Mouse (Mus musculus): ENCODE data around the gene Dlg2.

Gene Dlg2

DNA sequence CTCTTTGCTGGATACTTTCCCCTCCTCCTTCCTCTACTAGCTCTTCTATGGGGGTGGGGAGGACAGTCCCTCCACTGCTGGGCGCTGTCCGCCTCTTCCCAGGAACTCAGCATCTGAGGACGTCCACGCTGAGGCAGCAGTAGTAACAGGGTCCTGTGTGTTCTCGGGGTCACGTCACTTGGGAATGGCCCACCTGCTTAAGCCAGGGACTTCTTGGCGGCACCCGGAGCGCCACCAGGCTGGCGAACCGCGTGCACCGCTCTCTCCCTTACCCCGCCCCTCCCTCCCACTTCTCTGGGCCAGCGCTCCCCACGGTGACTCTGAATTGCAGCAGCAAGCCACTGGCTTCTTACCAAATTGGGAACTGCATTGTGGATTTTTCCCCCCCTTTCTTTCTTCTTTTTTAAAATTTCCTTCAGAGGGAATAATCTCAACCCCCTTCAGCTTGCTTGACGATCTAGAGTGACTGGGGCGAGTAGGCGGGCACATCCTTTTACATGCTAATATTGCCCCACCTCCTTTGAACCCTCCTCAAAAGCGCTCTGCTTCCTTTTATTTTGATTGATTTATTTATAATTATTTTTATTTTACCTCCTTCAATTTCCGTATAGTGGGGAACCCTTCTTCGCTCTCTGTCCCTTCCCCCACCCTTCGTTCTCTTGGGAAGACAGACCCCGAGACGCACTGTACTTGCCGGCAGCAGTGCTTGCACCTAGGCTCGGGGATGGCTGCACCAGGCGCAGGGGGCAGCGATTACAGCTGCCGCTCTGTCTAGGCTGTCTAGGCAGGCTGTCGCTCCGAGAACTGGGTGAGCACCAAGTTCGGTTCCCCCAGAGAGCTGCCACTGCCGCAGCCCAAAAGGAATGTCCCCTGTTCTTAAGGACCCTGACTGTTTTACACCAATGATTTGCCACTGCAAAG is 785.8 kb downstream of the Dlg2 start:
- peak; percentile 18 for DNase-seq (ENCODE audit: low read depth, low spot score)

DNA sequence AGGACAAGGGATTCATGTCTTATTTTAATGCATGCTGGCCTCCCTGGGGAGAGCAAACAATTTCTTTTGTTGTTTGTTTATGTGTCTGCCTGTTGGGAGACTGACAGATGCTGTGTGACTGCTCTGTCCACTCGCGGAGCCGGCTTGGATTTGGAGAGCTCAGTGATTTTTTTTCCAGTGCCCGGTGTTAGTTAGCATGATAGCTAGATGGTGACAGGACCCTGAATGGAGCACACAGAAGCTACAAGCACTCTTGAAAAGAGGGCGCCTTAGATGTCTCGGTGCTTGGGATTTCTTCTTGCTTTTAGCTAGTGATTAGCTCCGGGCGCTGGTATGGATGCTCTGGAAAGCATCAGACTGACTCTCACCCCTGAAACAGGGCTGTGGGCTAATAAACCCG is 786.5 kb downstream of the Dlg2 start:
- DNase-seq (ENCODE audit: low read depth, low spot score): no peak

DNA sequence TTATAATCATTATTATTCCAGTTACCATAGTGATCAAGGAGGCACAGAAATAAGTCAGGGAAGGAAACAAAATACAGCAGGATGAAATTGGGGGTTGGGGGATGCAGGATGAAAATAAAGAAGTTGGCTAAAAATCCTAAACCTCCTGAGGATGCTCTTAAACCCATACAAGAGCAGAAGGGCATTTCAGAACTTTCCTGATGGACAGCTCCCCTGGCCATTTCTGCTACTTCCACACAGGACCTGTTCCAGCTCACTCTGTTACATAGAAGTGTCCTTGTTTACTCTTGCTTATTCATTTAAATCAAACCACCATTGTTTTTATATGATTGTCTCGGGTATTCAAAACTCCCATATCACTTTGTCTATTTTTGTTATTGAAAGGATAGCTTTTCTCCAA is 791.3 kb downstream of the Dlg2 start:
- DNase-seq (ENCODE audit: low read depth, low spot score): no peak

DNA sequence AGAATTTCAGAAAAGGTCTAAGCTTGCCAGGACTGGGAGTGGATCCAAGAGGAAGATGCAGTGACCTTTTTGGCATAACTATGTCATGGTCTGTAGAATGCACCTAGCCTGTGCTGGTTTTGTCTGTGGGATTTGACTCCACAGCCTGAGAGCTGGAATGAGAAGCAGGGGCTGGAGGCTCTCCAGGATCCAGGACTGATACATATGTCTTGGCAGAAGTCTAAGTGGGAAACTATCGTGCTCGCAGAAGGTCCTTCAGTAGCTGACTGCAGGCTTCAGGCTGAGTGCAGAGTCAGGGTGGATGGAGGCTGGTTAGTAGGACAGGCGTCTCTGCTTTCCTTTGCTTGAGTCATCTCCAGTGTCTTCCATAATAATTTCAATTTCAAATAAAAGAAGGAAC is 807.7 kb downstream of the Dlg2 start:
- DNase-seq (ENCODE audit: low read depth, low spot score): no peak

- DNase-seq (ENCODE audit: low read depth, low spot score): peak; percentile 8
These were observed 811.9 kb downstream of the Dlg2 start for GRCm38 (mm10) chr7:91288324-91288723.

- no peak for DNase-seq (ENCODE audit: low read depth, low spot score)
These were observed 819.7 kb downstream of the Dlg2 start for GRCm38 (mm10) chr7:91296127-91296526.

- DNase-seq (ENCODE audit: low read depth, low spot score): no peak
These were observed 834.7 kb downstream of the Dlg2 start for GRCm38 (mm10) chr7:91311177-91311576.

DNA sequence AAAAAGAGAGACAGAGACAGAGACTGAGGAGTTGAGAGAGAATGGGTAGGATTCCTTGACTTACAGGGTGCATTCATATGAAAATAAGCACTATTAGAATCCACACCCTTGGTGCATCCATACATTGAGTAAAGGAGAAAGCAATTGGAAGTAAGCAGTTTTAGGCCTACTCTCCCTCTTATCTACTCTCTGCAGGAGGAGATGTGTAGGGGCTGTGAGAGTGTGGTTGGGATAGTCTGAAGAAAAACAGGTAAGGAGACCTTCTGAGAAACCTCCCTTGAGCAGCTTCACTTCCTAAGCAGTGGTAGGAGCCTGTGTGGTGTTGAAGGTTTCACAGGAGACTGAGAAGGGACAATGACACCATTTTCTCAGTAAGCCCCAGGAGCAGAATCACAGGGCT is 868.6 kb downstream of the Dlg2 start:
- DNase-seq (ENCODE audit: low read depth, low spot score): no peak

- DNase-seq (ENCODE audit: low read depth, low spot score): no peak
These were observed 893.4 kb downstream of the Dlg2 start for GRCm38 (mm10) chr7:91369821-91370321.

DNA sequence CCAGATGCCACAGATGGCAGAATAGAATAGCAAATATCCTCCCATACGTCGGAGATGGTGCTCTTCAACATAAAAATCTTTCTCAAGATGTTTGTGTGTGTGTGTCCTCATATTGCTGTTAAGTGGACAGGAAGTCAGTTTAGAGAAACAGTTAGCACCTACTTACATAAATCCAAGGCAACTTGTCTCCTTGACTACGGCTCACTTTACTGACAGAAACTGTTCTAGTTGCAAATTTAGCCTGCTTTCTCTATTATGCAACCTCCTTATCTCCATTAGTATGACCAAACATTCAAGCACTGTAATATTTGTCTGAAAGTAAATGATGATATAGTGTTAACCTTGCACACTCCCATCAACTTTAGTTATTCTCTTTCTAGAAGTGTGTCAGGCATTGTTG is 905.8 kb downstream of the Dlg2 start:
- no peak for DNase-seq (ENCODE audit: low read depth, low spot score)

GRCm38 (mm10) chr7:91383873-91384272 is 907.4 kb downstream of the Dlg2 start:
- DNase-seq (ENCODE audit: low read depth, low spot score): no peak

- DNase-seq (ENCODE audit: low read depth, low spot score): no peak
These were observed 912.8 kb downstream of the Dlg2 start for GRCm38 (mm10) chr7:91389272-91389671.

GRCm38 (mm10) chr7:91397827-91398226 is 921.4 kb downstream of the Dlg2 start:
- DNase-seq (ENCODE audit: low read depth, low spot score): no peak

- no peak for DNase-seq (ENCODE audit: low read depth, low spot score)
These were observed 935.6 kb downstream of the Dlg2 start for GRCm38 (mm10) chr7:91412109-91412508.

GRCm38 (mm10) chr7:91414150-91414549 is 937.7 kb downstream of the Dlg2 start:
- DNase-seq (ENCODE audit: low read depth, low spot score): no peak

DNA sequence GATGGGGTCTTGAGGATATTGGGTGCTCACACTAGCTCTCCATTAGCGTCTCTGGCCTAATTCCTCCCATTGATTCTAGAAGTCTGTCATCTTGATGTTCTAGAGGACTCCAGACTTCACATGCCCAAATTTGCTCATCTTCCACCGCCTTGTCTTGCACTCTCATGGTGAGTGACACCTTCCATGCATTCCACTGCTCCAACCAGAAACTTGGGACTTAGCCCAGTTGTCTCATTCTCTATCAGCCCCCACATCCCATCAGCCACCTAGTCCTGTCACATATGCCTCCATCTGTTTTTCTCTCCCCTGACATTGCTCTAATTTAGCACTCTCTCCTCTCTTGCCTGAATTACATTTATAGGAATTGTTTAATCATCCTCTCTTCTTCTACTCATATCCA is 938.3 kb downstream of the Dlg2 start:
- no peak for DNase-seq (ENCODE audit: low read depth, low spot score)

DNA sequence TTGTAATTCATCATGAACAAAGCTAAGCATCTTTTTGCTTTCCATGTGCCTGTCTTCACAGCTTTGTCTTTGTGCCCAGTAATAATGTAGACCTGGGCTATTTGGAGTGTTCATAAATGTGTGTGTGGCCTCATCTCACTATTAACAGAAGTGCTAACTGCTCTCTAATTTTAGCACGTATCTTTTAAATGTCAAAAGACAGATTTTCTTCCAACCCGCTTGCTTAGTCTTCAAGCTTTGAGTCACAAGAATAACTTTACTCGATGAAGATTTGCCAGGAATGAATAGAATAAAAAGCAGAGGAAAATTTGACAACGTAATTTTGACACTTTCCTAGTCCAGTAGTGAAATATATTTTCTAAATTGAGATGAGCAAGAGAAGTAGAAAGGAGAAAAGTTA is 943.7 kb downstream of the Dlg2 start:
- no peak for DNase-seq (ENCODE audit: low read depth, low spot score)

- DNase-seq (ENCODE audit: low read depth, low spot score): no peak
These were observed 947.3 kb downstream of the Dlg2 start for GRCm38 (mm10) chr7:91423784-91424183.

DNA sequence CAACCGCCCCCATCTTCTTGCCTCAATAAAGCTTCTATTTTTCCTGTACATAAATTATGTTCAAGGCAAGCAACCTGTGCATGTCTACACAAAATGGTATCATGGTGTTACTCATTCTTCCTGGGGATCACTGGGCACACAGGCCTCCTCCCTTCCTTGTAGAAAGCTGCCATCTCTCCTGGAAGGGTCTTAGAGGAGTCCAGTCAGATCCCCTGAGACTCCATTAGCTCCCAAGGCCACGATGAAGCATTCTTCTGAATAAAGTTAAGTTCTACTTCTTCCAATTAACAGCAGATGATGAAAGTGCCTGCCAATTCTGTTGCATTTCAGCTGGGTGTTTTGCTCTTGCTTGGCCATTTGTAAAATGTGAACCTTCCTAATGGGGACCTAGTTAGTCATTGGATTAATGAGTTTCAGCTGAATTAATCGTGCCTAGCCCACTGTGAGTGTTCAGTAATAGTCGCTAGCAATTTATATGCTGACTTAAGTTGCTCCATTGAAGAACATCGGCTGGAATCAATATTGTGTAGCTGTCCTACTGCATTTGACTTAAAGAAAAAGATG is 953.3 kb downstream of the Dlg2 start:
- no peak for DNase-seq (ENCODE audit: low read depth, low spot score)

DNA sequence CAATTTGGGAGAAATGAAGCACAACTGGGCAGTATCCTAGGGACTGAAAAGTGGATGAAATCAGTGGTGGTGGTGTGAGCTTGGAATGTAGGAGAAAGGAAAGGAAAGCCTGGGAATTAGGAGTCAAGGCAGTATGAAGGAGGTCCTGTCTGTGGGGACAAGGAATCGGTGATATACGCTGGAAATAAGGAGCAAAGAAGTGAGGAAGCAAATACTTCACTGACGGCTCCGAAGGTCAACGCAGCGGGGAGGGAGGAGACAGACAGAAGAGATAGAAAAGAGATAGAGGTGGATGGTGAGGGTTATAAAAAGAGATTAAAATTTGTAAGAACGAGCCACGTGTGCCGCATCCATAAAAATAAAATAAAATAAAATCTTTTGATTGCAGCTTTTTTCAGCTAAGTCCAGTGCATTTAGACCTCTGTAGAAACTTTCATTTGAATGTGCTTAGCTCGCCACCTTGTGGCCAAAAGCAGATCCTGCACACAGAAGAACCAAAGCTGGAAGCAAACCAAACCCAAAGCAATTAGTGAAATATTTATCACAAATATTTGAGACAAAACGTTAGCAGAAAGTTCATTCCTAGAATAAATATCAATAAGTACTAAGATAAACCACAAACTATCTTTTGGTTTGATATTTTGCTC is 955.2 kb downstream of the Dlg2 start:
- peak; percentile 36 for DNase-seq (ENCODE audit: low read depth, low spot score)

- DNase-seq (ENCODE audit: low read depth, low spot score): no peak
These were observed 956.1 kb downstream of the Dlg2 start for GRCm38 (mm10) chr7:91432563-91432962.

DNA sequence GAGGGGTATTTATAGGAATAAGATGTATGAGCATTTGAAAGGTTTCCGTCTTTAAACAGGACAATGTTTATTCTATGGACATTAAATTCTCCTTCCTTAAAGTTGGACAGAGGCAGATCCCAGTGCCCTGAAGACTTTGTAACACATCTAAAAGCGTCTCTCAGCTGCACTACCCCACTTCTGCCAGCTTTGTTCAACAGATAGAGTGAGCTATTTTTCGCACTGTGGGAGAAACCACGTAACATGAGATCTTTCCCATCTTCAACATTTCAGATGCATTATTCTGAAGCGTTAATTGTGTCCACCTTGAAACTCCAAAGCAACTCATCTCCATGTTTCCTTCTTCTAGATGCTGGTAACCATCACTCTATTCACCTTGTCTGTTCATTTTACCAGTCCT is 958.3 kb downstream of the Dlg2 start:
- no peak for DNase-seq (ENCODE audit: low read depth, low spot score)

- no peak for DNase-seq (ENCODE audit: low read depth, low spot score)
These were observed 963.9 kb downstream of the Dlg2 start for GRCm38 (mm10) chr7:91440326-91440725.
